Mouse (Mus musculus): Measurements from ENCODE around the gene Tmem145. TPM values are rescaled to one million over a fixed set of nuclear protein-coding genes. Genes with fewer than 3 reads are reported as not detected.

Gene Tmem145
- polyA plus RNA-seq, 1 experiment from 2014 or later = 0.38 TPM

- no peaks in the 10 kb centered on the region for H3K27me3 ChIP-seq (ENCODE audit: low read depth, poor library complexity, severe bottlenecking)
- H3K27ac ChIP-seq = no peak overlapping the region
- peaks cover 19% of the 10 kb centered on the region for H3K4me1 ChIP-seq
- no peak for DNase-seq (ENCODE audit: low spot score)
- H3K36me3 ChIP-seq = peaks cover 94% of the 10 kb centered on the region
- no peaks in the 10 kb centered on the region for H3K9me3 ChIP-seq (replicated peaks)
- WGBS = 89% methylated on average over 3 of the region's 3 CpGs
- H3K4me3 ChIP-seq = no peak overlapping the region
Measured at GRCm38 (mm10) chr7:25288721-25289120, 17.2 kb upstream of the Tmem145 start.

- Histone ChIP-seq H3K4me1 (peaks cover 7% of the 10 kb centered on the region; the same call in 1 of the 2 replicates), H3K9me3 (replicated peaks) (no peaks in the 10 kb centered on the region), H3K36me3 (peaks cover 100% of the 10 kb centered on the region), H3K4me3 (no peak overlapping the region), H3K27me3 (ENCODE audit: low read depth, poor library complexity, severe bottlenecking) (no peaks in the 10 kb centered on the region), H3K27ac (no peak overlapping the region)
- 98% methylated on average over 3 of the region's 3 CpGs for WGBS
- DNase-seq (ENCODE audit: low spot score) = no peak
Measured at GRCm38 (mm10) chr7:25289925-25290324, 16.0 kb upstream of the Tmem145 start.

GRCm38 (mm10) chr7:25290463-25290862, 15.4 kb upstream of the Tmem145 start:
- Histone ChIP-seq H3K4me1 (0 out of 2 replicates have a peak, but pooled peaks cover 5% of the 10 kb centered on the region), H3K9me3 (replicated peaks) (no peaks in the 10 kb centered on the region), H3K36me3 (peaks cover 100% of the 10 kb centered on the region), H3K4me3 (no peak overlapping the region), H3K27ac (no peak overlapping the region), H3K27me3 (ENCODE audit: low read depth, poor library complexity, severe bottlenecking) (no peaks in the 10 kb centered on the region)
- DNase-seq (ENCODE audit: low spot score) = no peak
- WGBS = 85% methylated on average over 1 of the region's 1 CpGs

GRCm38 (mm10) chr7:25290911-25291310, 15.0 kb upstream of the Tmem145 start:
- no peak for DNase-seq (ENCODE audit: low spot score)
- no peak overlapping the region for H3K27ac ChIP-seq
- 94% methylated on average over 2 of the region's 2 CpGs for WGBS

GRCm38 (mm10) chr7:25292107-25292506, 13.8 kb upstream of the Tmem145 start:
- H3K27ac ChIP-seq = no peak overlapping the region
- no peaks in the 10 kb centered on the region for H3K27me3 ChIP-seq (ENCODE audit: low read depth, poor library complexity, severe bottlenecking)
- WGBS = 82% methylated on average over 7 of the region's 7 CpGs
- H3K4me1 ChIP-seq = peaks cover 21% of the 10 kb centered on the region
- peaks cover 94% of the 10 kb centered on the region for H3K36me3 ChIP-seq
- 0 out of 2 replicates have a peak overlapping the region, but pooled peaks have one; percentile 10 for H3K4me3 ChIP-seq
- no peaks in the 10 kb centered on the region for H3K9me3 ChIP-seq (replicated peaks)
- no peak for DNase-seq (ENCODE audit: low spot score)

More at GRCm38 (mm10) chr7:25290911-25291310, 15.0 kb upstream of the Tmem145 start:
- no peak overlapping the region for H3K4me3 ChIP-seq
- H3K27me3 ChIP-seq (ENCODE audit: low read depth, poor library complexity, severe bottlenecking) = no peaks in the 10 kb centered on the region
- 0 out of 2 replicates have a peak, but pooled peaks cover 9% of the 10 kb centered on the region for H3K4me1 ChIP-seq
- H3K9me3 ChIP-seq (replicated peaks) = no peaks in the 10 kb centered on the region
- H3K36me3 ChIP-seq = peaks cover 100% of the 10 kb centered on the region

GRCm38 (mm10) chr7:25293191-25293739, 12.6 kb upstream of the Tmem145 start:
- Histone ChIP-seq H3K9me3 (replicated peaks) (no peaks in the 10 kb centered on the region), H3K36me3 (peaks cover 83% of the 10 kb centered on the region), H3K27me3 (ENCODE audit: low read depth, poor library complexity, severe bottlenecking) (no peaks in the 10 kb centered on the region), H3K4me3 (peak overlapping the region; percentile 3; the same call in 1 of the 2 replicates), H3K4me1 (peaks cover 29% of the 10 kb centered on the region), H3K27ac (no peak overlapping the region)
- no peak for DNase-seq (ENCODE audit: low spot score)
- 92% methylated on average over 9 of the region's 10 CpGs for WGBS

- H3K27ac ChIP-seq = no peak overlapping the region
- H3K36me3 ChIP-seq = peaks cover 70% of the 10 kb centered on the region
- WGBS = 90% methylated on average over 4 of the region's 4 CpGs
- H3K4me3 ChIP-seq = no peak overlapping the region
- no peaks in the 10 kb centered on the region for H3K27me3 ChIP-seq (ENCODE audit: low read depth, poor library complexity, severe bottlenecking)
- DNase-seq (ENCODE audit: low spot score) = no peak
- no peaks in the 10 kb centered on the region for H3K9me3 ChIP-seq (replicated peaks)
- H3K4me1 ChIP-seq = peaks cover 32% of the 10 kb centered on the region
Measured at GRCm38 (mm10) chr7:25294495-25294894, 11.4 kb upstream of the Tmem145 start.

- no peak for DNase-seq (ENCODE audit: low spot score)
- 90% methylated on average over 12 of the region's 12 CpGs for WGBS
Measured at GRCm38 (mm10) chr7:25294960-25295722, 10.8 kb upstream of the Tmem145 start.

GRCm38 (mm10) chr7:25296945-25297453, 8.9 kb upstream of the Tmem145 start:
- Histone ChIP-seq H3K4me3 (peak overlapping the region; percentile 95), H3K27me3 (ENCODE audit: low read depth, poor library complexity, severe bottlenecking) (no peaks in the 10 kb centered on the region), H3K4me1 (peaks cover 38% of the 10 kb centered on the region), H3K36me3 (peaks cover 45% of the 10 kb centered on the region), H3K27ac (peak overlapping the region; percentile 98), H3K9me3 (replicated peaks) (no peaks in the 10 kb centered on the region)
- peak; percentile 77 for DNase-seq (ENCODE audit: low spot score)
- WGBS = 2% methylated on average over 21 of the region's 21 CpGs

More at GRCm38 (mm10) chr7:25294960-25295722, 10.8 kb upstream of the Tmem145 start:
- H3K9me3 ChIP-seq (replicated peaks) = no peaks in the 10 kb centered on the region
- no peaks in the 10 kb centered on the region for H3K27me3 ChIP-seq (ENCODE audit: low read depth, poor library complexity, severe bottlenecking)
- no peak overlapping the region; the same call in 1 of the 2 replicates for H3K4me3 ChIP-seq
- no peak overlapping the region for H3K27ac ChIP-seq
- peaks cover 32% of the 10 kb centered on the region for H3K4me1 ChIP-seq
- H3K36me3 ChIP-seq = peaks cover 64% of the 10 kb centered on the region

- H3K4me1 ChIP-seq = peaks cover 38% of the 10 kb centered on the region
- H3K27me3 ChIP-seq (ENCODE audit: low read depth, poor library complexity, severe bottlenecking) = no peaks in the 10 kb centered on the region
- peak within 1 kb of the TSS; percentile 98 for H3K27ac ChIP-seq
- H3K4me3 ChIP-seq = peak within 1 kb of the TSS; percentile 95
- peak; percentile 90 for DNase-seq (ENCODE audit: low spot score)
- under 1% methylated on average over 52 of the region's 52 CpGs for WGBS
- H3K36me3 ChIP-seq = peaks cover 38% of the 10 kb centered on the region
- H3K9me3 ChIP-seq (replicated peaks) = no peaks in the 10 kb centered on the region
Measured at GRCm38 (mm10) chr7:25297454-25298325, 8.2 kb upstream of the Tmem145 start, which contains the start of gene Pafah1b3. Pafah1b3 (minus strand) TSS chr7:25297986.

- Histone ChIP-seq H3K4me1 (peaks cover 36% of the 10 kb centered on the region), H3K9me3 (replicated peaks) (no peaks in the 10 kb centered on the region), H3K36me3 (peaks cover 5% of the 10 kb centered on the region), H3K4me3 (no peak within 1 kb of the TSS), H3K27me3 (ENCODE audit: low read depth, poor library complexity, severe bottlenecking) (peaks cover 25% of the 10 kb centered on the region), H3K27ac (no peak within 1 kb of the TSS)
- DNase-seq (ENCODE audit: low spot score) = peak; percentile 52
- 61% methylated on average over 19 of the region's 19 CpGs for WGBS
Measured at GRCm38 (mm10) chr7:25301063-25301462, 4.8 kb upstream of the Tmem145 start, which contains the start of gene Prr19. Prr19 (plus strand) TSS chr7:25301411.

- peaks cover 21% of the 10 kb centered on the region for H3K4me1 ChIP-seq
- H3K9me3 ChIP-seq (replicated peaks) = no peaks in the 10 kb centered on the region
- H3K36me3 ChIP-seq = no peaks in the 10 kb centered on the region
- no peak overlapping the region for H3K4me3 ChIP-seq
- 62% methylated on average over 9 of the region's 9 CpGs for WGBS
- H3K27me3 ChIP-seq (ENCODE audit: low read depth, poor library complexity, severe bottlenecking) = peaks cover 45% of the 10 kb centered on the region
- no peak overlapping the region for H3K27ac ChIP-seq
- no peak for DNase-seq (ENCODE audit: low spot score)
Measured at GRCm38 (mm10) chr7:25303003-25303684, 2.8 kb upstream of the Tmem145 start.
